Mouse (Mus musculus): ENCODE results near the gene Gm17428.
"Not testable (repeated sequence)": the region's sequence is repeated elsewhere in the genome, so short reads cannot be mapped to it uniquely, and the experiment has no call there.

GRCm38 (mm10) chr14:54959853-54960613 lies 16.7 kb upstream of the Gm17428 start:
- not testable (repeated sequence) for TF ChIP-seq CTCF, POLR2A (IDR thresholded peaks at IDR 0.05; ENCODE audit: extremely low read depth, insufficient read depth, low read length)

Measured in cortical plate, adult 2 months (tissue).